Mouse (Mus musculus) forebrain, embryonic 10.5 days (tissue): ENCODE measurements at regions not wholly inside any gene's neighbourhood (a gene's known extent, or its start where the extent isn't known, plus 50 kb on each side); places are given as distances from the start of the nearest gene placed in this dataset.

ENCODE experiments used
- DNase-seq: peaks from one replicate; pipeline ENCODE4 v3.0.0-alpha.2; 2017; ENCODE audit warnings: low spot score; ENCODE audit errors: extremely low spot score
- H3K27ac ChIP-seq: fragments of 300-500 bp; sonication (generic); 2 replicates; pipeline ENCODE4 v1.5.1; 2016; ENCODE audit warnings: mild to moderate bottlenecking
- H3K27me3 ChIP-seq: fragments of 300-500 bp; sonication (generic); 2 replicates; pipeline ENCODE4 v1.6.1; 2016; ENCODE audit warnings: mild to moderate bottlenecking; ENCODE audit not compliant: poor library complexity, severe bottlenecking
- H3K36me3 ChIP-seq: fragments of 300-500 bp; sonication (generic); replicated peaks from 2 replicates; pipeline ENCODE4 v1.6.1; 2016; ENCODE audit warnings: mild to moderate bottlenecking, moderate library complexity
- H3K4me1 ChIP-seq: fragments of 300-500 bp; sonication (generic); 2 replicates; pipeline ENCODE4 v1.6.1; 2016
- H3K4me3 ChIP-seq: fragments of 300-500 bp; sonication (generic); 2 replicates; pipeline ENCODE4 v1.5.1; 2016; ENCODE audit warnings: mild to moderate bottlenecking, moderate library complexity
- H3K9me3 ChIP-seq: fragments of 300-500 bp; sonication (generic); 2 replicates; pipeline ENCODE4 v1.6.1; 2016; ENCODE audit warnings: mild to moderate bottlenecking, moderate library complexity
- WGBS: fragments of 180-500 bp; shearing (Covaris S2); methylation state at CpG from one replicate; pipeline ENCODE4 v1.1.7; 2016; 5-methylcytosine and 5-hydroxymethylcytosine counted together

DNA sequence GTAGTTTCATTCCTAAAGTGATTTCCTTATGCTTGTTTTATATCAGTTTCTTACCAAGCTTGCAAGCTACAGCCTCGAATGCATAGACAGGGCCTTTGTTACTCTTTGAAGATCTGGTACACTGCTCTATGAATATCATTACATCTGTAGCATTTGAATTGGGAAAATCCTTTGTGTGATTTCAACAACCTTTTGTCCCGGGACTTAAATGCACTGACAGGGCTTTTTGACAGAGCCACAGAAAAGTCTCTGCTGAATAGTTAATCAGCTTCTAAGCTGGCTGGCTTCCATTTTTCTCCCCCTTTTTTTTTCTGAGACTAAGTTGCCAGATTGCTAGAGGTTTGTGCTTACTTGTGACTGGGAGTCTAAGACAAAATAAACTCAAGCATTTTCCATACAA is 80.2 kb downstream of the Ednrb start:
- WGBS, result 29% methylated on average over 2 of the region's 2 CpGs
- peak overlapping the region; percentile 83 for H3K27ac ChIP-seq
- H3K4me3 ChIP-seq, result no peak overlapping the region
- no peaks in the 10 kb centered on the region for H3K27me3 ChIP-seq
- no peak for DNase-seq
- H3K9me3 ChIP-seq, result no peaks in the 10 kb centered on the region
- H3K36me3 ChIP-seq, result no peaks in the 10 kb centered on the region
- H3K4me1 ChIP-seq, result peaks cover 18% of the 10 kb centered on the region

- WGBS, result 65% methylated on average over 1 of the region's 1 CpGs
- H3K4me1 ChIP-seq, result peaks cover 20% of the 10 kb centered on the region
These were observed 80.8 kb downstream of the Ednrb start for GRCm38 (mm10) chr14:103763216-103764031.

GRCm38 (mm10) chr14:103759443-103759842 is 84.8 kb downstream of the Ednrb start:
- Histone ChIP-seq H3K4me3 (no peak overlapping the region), H3K36me3 (no peaks in the 10 kb centered on the region), H3K27me3 (no peaks in the 10 kb centered on the region), H3K4me1 (peaks cover 23% of the 10 kb centered on the region), H3K27ac (no peak overlapping the region), H3K9me3 (no peaks in the 10 kb centered on the region)
- 87% methylated on average over 6 of the region's 6 CpGs for WGBS
- no peak for DNase-seq

More at GRCm38 (mm10) chr14:103763216-103764031, 80.8 kb downstream of the Ednrb start:
- Histone ChIP-seq H3K27me3 (no peaks in the 10 kb centered on the region), H3K36me3 (no peaks in the 10 kb centered on the region), H3K9me3 (no peaks in the 10 kb centered on the region), H3K27ac (peak overlapping the region; percentile 83), H3K4me3 (no peak overlapping the region)
- no peak for DNase-seq
